Mouse (Mus musculus): ENCODE measurements around the gene 1700092M07Rik.

DNA sequence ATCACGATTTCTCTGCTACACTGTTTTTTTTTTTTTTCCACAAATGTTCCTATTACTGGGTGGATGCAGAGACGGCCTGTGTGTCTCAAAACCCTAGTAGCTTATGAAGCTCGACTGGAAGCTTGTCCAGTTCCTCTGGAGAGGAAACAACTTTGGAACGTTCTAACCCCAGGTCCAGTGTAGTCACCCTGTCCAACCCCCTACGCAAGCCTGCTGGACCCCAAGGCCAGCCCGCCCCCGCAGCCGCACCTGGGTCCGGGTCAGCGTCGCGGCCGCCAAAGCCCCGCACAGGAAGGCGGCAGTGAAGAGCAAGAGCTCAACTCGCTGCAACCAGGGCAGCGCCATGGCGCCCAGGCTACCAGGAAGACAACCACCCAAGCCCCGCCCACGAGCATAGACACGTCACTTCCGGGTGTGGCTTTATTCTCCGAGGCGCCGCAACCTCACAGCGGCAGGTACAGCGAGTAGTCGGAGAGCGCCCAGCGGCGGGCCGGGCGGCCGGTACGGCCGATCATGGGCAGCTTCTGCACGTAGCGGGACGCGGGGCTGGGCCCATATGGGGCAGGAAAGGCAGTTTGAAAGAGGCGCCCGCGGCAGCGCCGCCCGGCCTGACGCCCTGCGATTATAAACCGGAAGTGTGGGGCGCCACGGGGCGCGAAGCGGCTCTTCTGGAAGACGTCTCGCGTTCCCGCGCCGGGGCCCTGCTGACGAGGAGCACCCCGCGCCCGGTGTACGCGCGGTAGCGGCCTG, 33.7 kb downstream of the 1700092M07Rik start, which contains the start of gene Tmem179b:
- TF ChIP-seq CTCF (IDR thresholded peaks at IDR 0.05) = peak; percentile 45
- no peak for TF ChIP-seq EP300 (IDR thresholded peaks at IDR 0.05)
